Mouse (Mus musculus): Measurements from ENCODE around the gene Ltb4r1. TPM values are rescaled to one million over a fixed set of nuclear protein-coding genes. Genes with fewer than 3 reads are reported as not detected.

Gene Ltb4r1
- total RNA-seq, 4 experiments from 2014 or later, result 0.19 to 0.49 (median 0.26) TPM; not detected in 1

- DNase-seq (ENCODE audit: low spot score), result peak; percentile 43
These were observed 18.1 kb downstream of the Ltb4r1 start, which contains the start of gene Adcy4 for GRCm38 (mm10) chr14:55783958-55784235. Gene Adcy4, minus strand, starts transcription at chr14:55784095.

GRCm38 (mm10) chr14:55785195-55785594, 19.4 kb downstream of the Ltb4r1 start:
- no peak for DNase-seq (ENCODE audit: low spot score)

- DNase-seq (ENCODE audit: low spot score), result no peak
These were observed 22.0 kb downstream of the Ltb4r1 start for GRCm38 (mm10) chr14:55787731-55788130.

DNA sequence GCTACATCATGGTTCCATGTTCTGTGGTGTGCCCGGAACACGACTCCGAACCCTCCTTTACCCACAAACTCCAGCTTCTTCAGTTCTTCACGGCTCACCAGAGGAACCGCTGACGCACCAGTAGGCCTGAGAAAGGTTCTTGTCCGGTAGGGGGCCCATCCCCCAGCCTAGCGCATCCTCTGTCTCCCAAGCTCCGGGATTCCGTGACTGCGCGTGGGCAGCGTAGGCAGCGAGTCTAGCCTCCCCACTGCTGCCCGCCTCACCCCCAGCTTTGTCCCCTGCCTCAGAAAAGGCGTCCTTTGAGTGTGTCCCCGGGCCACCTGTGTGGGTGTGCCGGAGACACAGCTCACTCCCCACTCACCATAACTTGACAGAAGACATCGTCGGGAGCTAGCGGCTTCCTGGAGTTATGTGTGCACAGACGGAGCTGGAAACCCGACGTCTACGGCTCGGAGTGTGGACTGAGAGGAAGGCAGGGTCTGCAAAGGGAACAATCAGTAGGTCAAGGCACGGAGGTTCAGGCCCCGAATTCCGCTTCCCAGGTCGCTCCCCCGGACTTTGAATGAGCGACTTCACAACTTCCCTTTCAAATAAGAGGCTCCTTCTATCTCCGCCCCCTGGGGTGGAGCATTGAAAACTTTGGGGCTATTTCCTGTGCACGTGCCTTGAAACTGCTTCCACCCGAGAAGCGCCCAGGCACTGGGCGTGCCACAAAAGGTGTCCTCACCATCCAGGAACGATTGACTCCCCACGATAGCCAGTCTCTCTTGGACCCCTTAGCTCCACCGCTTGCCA, 22.7 kb downstream of the Ltb4r1 start, which contains the start of gene Ripk3:
Ripk3 (minus strand) TSS at position 610 of the 795 bp plus-strand sequence.
- DNase-seq (ENCODE audit: low spot score), result peak; percentile 74

GRCm38 (mm10) chr14:55793461-55793860, 27.7 kb downstream of the Ltb4r1 start:
- no peak for DNase-seq (ENCODE audit: low spot score)

- DNase-seq (ENCODE audit: low spot score), result no peak
These were observed 28.2 kb downstream of the Ltb4r1 start for GRCm38 (mm10) chr14:55793946-55794345.

DNA sequence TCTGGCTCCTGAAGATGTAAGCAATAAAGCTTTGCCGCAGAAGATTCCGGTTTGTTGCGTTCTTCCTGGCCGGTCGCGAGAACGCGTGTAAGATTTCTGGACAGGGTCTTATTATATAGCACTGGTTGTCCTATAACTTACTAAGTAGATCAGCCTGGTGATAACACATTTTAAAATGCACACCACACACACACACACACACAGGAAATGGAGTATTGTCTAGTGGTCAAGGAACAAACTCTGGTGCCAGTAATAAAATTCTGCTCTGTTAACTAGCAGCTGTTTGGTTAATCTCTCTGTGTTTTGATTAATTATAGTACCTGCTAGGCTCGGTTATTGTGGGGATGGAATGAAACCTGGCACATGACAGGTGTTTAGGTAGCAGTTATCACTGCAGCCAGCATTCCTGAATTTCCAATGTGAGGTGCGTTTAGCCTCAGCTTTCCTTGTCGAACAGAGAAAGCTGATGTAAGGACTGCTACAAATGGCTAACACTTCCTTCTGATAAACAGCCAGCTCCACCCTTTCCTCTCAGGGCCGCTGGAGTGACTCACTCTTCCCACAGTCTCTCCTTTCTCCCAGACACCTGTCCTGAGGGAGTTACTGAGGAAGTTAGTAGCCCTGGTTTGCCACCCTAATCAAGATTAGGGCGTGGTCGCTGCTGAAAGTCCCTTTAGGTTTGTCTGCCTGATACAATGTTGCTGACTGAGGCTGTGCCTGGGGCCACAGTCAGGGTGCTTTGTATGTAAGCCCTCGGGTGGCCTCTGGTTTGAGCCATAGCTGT, 29.8 kb downstream of the Ltb4r1 start:
- peak; percentile 71 for DNase-seq (ENCODE audit: low spot score)

DNA sequence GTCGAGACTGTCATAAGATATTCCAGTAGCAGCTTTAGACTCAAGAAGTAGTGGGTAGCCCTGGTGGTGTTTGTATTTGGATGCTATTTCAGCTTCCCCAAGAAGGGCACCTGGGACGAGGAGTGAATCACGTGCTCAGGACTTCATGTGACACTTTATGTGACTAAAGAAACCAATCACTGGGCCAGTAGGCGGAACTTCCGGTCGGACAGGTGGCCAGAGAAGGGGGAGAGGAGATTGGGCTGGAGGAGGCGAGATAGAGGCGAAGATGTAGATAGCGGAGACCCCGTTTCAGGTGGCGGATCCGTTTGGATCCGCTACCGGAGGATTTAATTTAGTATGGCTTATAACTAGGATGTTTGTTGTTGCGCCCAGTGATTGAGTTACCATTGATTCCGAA, 49.1 kb downstream of the Ltb4r1 start:
- peak; percentile 57 for DNase-seq (ENCODE audit: low spot score)

- DNase-seq (ENCODE audit: low spot score), result peak; percentile 49
These were observed 49.6 kb downstream of the Ltb4r1 start for GRCm38 (mm10) chr14:55815310-55815751.

Other genes with a start within 250 kb of the Ltb4r1 start
- gene Nrl, start 241.0 kb upstream of the Ltb4r1 start, total RNA-seq (2022), result not detected
- gene Pck2, start 225.7 kb upstream of the Ltb4r1 start, total RNA-seq (2022), result 10 to 100 TPM in 2 of 4 experiments, 1 to 10 TPM in 2; 6.6 to 12.5 (median 9.3) TPM
- gene Dcaf11, start 206.0 kb upstream of the Ltb4r1 start, total RNA-seq (2022), result 100 to 1,000 TPM; 161 to 180 (median 166) TPM
- gene A730061H03Rik, start 205.6 kb upstream of the Ltb4r1 start, total RNA-seq (2022), result not detected
- 100 to 1,000 TPM; 165 to 203 (median 175) TPM for gene Fitm1, start 190.3 kb upstream of the Ltb4r1 start, total RNA-seq (2022)
- gene Psme1, start 187.8 kb upstream of the Ltb4r1 start, total RNA-seq (2022), result 100 to 1,000 TPM; 273 to 297 (median 284) TPM
- 10 to 100 TPM; 65.0 to 75.0 (median 68.2) TPM for gene Emc9, start 180.7 kb upstream of the Ltb4r1 start, total RNA-seq (2022)
- gene Psme2, start 174.8 kb upstream of the Ltb4r1 start, total RNA-seq (2022), result 100 to 1,000 TPM in 3 of 4 experiments, 10 to 100 TPM in 1; 92.6 to 112 (median 108) TPM
- 10 to 100 TPM; 23.9 to 29.1 (median 26.9) TPM for gene Rnf31, start 174.3 kb upstream of the Ltb4r1 start, total RNA-seq (2022)
- 1 to 10 TPM; 7.2 to 8.9 (median 8.4) TPM for gene Irf9, start 162.4 kb upstream of the Ltb4r1 start, total RNA-seq (2022)
- gene Rec8, start 147.9 kb upstream of the Ltb4r1 start, total RNA-seq (2022), result 1 to 10 TPM in 1 of 4 experiments, under 1 TPM in 3; 0.53 to 1.4 (median 0.67) TPM
- 10 to 100 TPM; 58.2 to 75.2 (median 71.6) TPM for gene Ipo4, start 130.0 kb upstream of the Ltb4r1 start, total RNA-seq (2022)
- gene Gm49378, start 128.1 kb upstream of the Ltb4r1 start, total RNA-seq (2022), result 1 to 10 TPM; 1.6 to 3.3 (median 2.6) TPM
- 10 to 100 TPM; 38.9 to 44.2 (median 40.8) TPM for gene Tm9sf1, start 122.2 kb upstream of the Ltb4r1 start, total RNA-seq (2022)
- under 1 TPM; 0.44 to 0.88 (median 0.52) TPM for gene Tssk4, start 115.8 kb upstream of the Ltb4r1 start, total RNA-seq (2022)
- gene Mdp1, start 105.5 kb upstream of the Ltb4r1 start, total RNA-seq (2022), result 10 to 100 TPM; 46.2 to 64.1 (median 52.7) TPM
- 10 to 100 TPM in 1 of 4 experiments, 1 to 10 TPM in 3; 7.8 to 11.2 (median 8.9) TPM for gene Gmpr2, start 94.0 kb upstream of the Ltb4r1 start, total RNA-seq (2022)
- gene Nedd8, start 93.8 kb upstream of the Ltb4r1 start, total RNA-seq (2022), result 100 to 1,000 TPM; 245 to 279 (median 255) TPM
- 10 to 100 TPM; 11.1 to 15.2 (median 13.3) TPM for gene Tinf2, start 84.1 kb upstream of the Ltb4r1 start, total RNA-seq (2022)
- under 1 TPM; 0.16 to 0.43 (median 0.27) TPM for gene Tgm1, start 52.0 kb upstream of the Ltb4r1 start, total RNA-seq (2022)
- 10 to 100 TPM; 13.3 to 14.6 (median 14.5) TPM for gene Rabggta, start 43.7 kb upstream of the Ltb4r1 start, total RNA-seq (2022)
- 10 to 100 TPM; 38.3 to 46.8 (median 43.2) TPM for gene Dhrs1, start 20.3 kb upstream of the Ltb4r1 start, total RNA-seq (2022)
- gene Nop9, start 20.3 kb upstream of the Ltb4r1 start, total RNA-seq (2022), result 10 to 100 TPM in 3 of 4 experiments, 1 to 10 TPM in 1; 9.6 to 13.2 (median 11.0) TPM
- gene Cideb, start 7.5 kb upstream of the Ltb4r1 start, total RNA-seq (2022), result 1 to 10 TPM in 3 of 4 experiments, under 1 TPM in 1; 0.95 to 1.9 (median 1.4) TPM
- gene Ltb4r2, start 4.5 kb upstream of the Ltb4r1 start, total RNA-seq (2022), result under 1 TPM; 0.06 to 0.19 (median 0.13) TPM
- gene Adcy4, start 18.1 kb downstream of the Ltb4r1 start, total RNA-seq (2022), result 10 to 100 TPM; 13.0 to 22.0 (median 16.4) TPM
- 1 to 10 TPM; 2.2 to 6.2 (median 3.4) TPM for gene Ripk3, start 22.9 kb downstream of the Ltb4r1 start, total RNA-seq (2022)
- gene Nfatc4, start 57.2 kb downstream of the Ltb4r1 start, total RNA-seq (2022), result 1 to 10 TPM; 3.3 to 4.2 (median 3.7) TPM
- gene Nynrin, start 88.0 kb downstream of the Ltb4r1 start, total RNA-seq (2022), result 10 to 100 TPM in 1 of 4 experiments, 1 to 10 TPM in 3; 4.4 to 11.5 (median 6.2) TPM
- gene Cbln3, start 118.4 kb downstream of the Ltb4r1 start, total RNA-seq (2022), result under 1 TPM in 1 of 4 experiments, not detected in 3; 0.06 TPM
- gene Khnyn, start 119.0 kb downstream of the Ltb4r1 start, total RNA-seq (2022), result 10 to 100 TPM in 2 of 4 experiments, 1 to 10 TPM in 2; 8.1 to 11.7 (median 10.3) TPM
- gene Sdr39u1, start 134.3 kb downstream of the Ltb4r1 start, total RNA-seq (2022), result 100 to 1,000 TPM; 120 to 148 (median 130) TPM
- 1 to 10 TPM in 2 of 4 experiments, under 1 TPM in 2; 0.57 to 1.2 (median 0.99) TPM for gene Cma1, start 178.7 kb downstream of the Ltb4r1 start, total RNA-seq (2022)
- not detected for gene Cma2, start 185.0 kb downstream of the Ltb4r1 start, total RNA-seq (2022)

Data from heart, adult 8-10 months (tissue).